Mouse (Mus musculus): Measurements from ENCODE around the gene Kif5c.

Kif5c gene

GRCm38 (mm10) chr2:49748628-49749342 lies 129.7 kb downstream of the Kif5c start:
- peak; percentile 30 for DNase-seq

DNA sequence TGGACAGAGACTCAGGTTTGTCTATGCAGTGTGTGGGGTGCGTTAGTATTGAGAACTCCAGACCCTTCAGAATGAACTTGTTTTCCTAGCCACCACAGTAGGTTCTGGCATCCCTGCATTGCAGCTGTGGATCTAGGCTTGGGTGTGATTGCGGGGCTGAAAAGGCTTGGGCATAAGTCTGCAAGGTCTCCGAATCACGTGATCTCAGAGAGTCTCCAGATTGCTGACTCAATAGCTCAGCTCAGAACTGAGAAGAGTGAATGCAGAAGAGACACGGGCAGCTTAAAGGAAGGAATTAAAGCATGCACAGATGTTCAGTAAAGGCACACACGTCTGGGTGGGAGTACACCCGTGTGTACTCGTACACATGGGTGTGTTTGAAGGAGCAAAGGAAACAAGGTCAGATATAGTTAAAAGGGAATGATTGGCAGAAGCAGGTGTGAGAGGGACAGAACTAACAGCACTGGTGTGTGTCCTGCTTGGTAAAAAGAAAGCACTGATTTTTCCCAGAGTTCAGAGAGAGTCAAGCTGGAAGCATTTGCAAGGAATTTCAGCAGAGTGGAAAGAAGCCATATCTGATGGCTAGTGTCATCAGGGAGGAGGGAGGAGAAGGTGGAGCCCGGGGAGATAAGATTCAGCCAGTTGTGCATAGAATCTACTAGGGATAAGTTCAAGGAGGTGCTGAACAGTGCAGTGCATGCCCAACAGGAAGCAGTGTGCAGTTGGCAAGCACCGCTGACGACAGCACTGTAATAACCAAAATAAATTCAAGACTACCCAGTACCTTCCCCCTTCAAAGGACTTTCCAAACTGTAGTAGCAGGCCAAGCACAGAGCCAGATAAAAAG lies 130.9 kb downstream of the Kif5c start:
- peak in 1 of 2 experiments; percentile 21 for DNase-seq

DNA sequence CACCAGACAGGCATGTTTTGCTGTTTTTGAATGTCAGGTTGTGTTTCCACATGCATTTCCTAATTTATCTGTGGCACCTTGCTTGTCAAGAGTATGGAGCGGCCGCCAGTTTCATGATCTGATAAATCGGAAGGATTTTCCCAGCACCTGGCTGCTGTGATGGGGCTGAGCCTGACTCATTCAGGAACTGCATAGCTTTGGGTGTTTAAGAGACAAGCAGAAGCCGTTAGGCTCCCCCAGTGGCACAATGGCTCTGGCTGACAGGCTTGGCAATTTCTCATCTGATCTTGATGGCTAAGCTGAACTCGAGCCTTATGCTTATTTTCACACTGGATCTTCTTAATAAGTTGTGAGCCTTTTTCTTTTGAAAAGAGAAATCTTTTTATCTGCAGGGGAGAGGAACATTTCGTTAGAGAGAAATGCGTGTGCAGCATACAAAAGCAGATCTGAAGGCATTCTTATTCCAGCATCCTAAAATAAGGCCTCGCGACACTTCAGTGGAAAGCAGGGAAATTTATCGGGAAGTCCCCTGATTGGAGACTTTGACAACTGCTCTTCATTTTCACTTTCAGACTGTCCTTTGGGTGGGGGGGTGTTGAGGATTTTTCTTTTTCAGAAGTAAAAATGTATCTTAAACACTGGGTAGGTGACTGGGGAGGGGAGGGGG lies 132.6 kb downstream of the Kif5c start:
- peak in 1 of 2 experiments; percentile 18 for DNase-seq

DNA sequence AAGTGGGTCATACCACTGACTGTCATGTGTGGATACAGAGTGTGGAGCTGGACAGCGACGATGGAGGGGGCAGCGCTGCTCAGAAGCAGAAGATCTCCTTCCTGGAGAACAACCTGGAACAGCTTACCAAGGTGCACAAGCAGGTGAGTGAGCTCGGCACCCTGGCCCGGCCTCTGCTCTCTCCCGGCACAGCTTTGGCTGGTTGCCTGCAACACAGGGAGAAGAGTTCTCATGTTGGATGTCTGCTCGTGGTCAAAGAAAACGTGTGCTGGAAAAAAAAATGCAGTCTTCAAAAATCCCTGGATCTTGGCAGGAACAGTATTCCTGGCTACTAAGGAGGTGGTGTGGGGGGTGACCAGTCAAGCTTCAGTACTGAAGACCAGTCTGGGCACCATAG lies 133.1 kb downstream of the Kif5c start:
- peak in 1 of 2 experiments; percentile 19 for DNase-seq

GRCm38 (mm10) chr2:49753062-49753461 lies 134.0 kb downstream of the Kif5c start:
- peak in 1 of 2 experiments; percentile 3 for DNase-seq

DNA sequence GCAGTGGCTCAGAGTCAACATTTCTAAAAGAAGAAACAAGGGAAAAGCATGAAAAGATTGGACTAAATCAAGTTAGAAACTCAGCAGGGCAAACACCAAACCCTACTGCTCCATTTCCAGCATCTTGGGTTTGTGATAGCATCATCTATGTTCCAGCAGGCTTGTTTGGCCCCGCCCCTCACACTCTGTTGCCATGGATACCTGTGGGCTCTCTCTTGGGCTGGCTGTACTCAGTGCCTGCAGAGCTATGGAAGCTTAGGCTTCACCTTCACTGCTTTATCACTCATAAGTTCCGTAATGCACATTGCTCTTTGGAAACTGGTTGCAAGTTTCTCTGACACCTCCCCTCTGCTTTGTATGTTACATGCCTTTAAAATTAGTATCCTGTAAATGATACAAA lies 136.0 kb downstream of the Kif5c start:
- DNase-seq, result peak; percentile 12 to 15

DNA sequence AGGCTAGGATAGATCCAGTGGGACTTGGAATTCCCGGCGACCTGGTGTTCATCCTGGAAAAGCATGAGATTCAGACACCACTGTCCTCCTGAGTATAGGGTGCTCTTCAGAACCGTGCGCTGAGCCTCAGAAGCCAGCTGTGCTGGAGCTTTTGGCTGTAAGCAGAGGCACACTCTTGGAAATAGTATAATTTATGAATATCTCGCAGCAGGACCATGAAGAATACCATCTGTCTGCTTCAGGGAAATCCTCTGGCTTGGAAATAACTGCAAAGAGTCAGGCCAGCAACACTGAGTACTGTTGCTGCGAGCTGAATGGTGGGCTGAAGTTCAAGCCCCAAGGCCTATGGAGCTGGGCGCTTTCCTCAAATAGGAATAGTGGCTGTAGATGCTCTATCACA lies 138.5 kb downstream of the Kif5c start:
- no peak for DNase-seq

DNA sequence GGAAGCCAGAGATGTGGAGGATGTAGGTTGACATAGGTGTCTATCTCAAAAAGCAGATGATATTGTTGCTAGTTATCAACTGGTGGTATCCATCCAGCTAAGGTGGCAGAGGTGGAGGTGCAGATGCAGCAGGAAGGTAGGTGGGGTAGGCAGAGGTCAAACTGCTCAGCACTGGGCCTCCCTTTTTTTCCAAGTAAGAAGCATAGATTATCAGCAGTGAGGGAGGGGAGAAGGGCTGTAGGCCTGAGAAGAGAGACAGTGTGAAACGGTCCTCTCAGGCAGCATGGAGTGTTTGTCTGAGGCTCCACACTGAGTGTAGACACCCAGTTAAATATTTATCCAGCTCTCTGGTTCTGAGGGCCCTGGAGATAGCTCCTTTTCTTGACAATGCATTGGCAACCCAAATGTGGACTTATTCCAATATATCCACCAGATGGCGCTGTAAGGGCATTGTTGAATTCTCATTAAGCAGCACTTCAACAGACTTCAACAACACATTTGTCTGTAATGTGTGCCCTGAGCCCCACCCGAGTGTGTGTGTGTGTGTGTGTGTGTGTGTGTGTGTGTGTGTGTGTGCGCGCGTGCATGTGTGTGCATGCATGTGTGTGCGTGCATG lies 145.3 kb downstream of the Kif5c start:
- DNase-seq, result peak in 1 of 2 experiments; percentile 61

DNA sequence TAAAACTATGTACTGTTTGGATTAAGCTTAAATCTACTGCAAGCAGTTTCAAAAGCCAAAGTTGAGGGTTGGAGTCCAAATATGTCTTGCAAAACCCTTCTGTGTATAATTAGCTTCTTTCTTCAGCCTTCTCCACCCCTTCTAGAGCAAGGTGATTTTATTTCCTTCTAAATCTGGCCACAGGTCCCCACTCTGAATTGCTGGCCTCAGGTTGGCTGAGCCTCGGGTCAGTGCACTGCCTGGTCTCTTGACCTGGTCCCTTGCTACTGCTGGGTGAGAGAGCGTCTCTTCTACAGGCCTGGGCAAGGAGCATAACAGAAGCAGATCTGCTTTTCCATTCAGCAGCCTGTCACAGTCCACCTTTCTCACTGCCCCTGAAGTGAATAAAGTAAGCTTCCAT lies 149.8 kb downstream of the Kif5c start:
- peak; percentile 43 to 85 for DNase-seq

- peak in 1 of 2 experiments; percentile 17 for DNase-seq
Measured at GRCm38 (mm10) chr2:49770440-49770839, 151.3 kb downstream of the Kif5c start.

- DNase-seq, result no peak
Measured at GRCm38 (mm10) chr2:49771172-49771571, 152.1 kb downstream of the Kif5c start.

DNA sequence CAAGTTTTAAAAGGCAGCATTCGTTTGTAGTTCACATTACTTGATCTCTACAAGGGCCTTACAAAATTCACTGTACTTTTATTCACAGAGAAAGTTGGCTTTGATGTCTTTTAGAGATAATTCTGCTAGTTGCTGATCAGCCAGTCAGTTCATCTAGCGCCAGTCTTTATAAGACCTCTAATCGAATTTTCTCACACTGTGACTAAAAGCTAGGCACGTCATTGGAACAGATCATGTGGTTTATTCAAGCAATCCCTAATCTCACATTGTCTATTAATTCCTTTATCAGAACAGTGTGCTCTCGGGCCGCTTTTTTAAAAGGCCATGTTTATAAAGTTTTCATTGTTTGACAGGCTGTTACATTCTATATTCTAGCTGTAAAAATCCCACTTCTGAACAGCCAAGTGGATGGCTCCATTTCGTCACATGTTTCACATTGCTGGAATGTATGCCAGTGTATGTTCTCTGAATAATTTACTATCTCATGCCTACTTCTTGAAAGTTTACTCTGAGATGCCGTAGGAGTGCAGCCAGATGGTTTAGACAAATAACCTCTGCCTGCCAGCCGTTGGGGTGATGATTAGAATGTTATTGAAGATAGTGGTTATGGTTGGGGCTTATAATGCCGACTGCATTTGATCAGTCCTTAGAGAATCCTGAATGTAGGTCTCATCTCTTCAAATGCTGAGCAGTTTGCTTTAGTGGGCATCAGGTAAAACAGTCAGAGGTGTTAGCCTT lies 154.3 kb downstream of the Kif5c start:
- no peak for DNase-seq

GRCm38 (mm10) chr2:49774180-49774579 lies 155.1 kb downstream of the Kif5c start:
- no peak for DNase-seq

- DNase-seq, result no peak
Measured at GRCm38 (mm10) chr2:49775187-49775586, 156.1 kb downstream of the Kif5c start.

DNA sequence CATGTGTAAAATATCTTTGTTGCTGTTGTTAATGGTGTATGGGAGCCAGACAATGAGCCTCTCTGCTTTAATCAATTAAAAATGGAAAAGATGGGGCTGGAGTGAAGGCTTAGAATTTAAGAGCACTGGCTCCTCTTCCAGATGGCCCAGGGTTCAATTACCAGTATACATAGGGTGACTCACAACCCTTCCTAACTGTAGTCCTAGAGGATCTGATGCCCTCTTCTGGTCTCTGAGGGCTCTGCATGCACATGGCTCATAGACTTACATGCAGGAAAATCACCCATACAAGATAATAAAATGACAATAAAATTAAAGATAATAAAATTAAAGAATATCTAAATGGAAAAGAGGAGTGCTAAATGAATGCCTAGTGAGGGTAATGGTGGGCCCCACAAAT lies 156.6 kb downstream of the Kif5c start:
- peak in 1 of 2 experiments; percentile 19 for DNase-seq

GRCm38 (mm10) chr2:49776407-49776806 lies 157.3 kb downstream of the Kif5c start:
- DNase-seq, result no peak

DNA sequence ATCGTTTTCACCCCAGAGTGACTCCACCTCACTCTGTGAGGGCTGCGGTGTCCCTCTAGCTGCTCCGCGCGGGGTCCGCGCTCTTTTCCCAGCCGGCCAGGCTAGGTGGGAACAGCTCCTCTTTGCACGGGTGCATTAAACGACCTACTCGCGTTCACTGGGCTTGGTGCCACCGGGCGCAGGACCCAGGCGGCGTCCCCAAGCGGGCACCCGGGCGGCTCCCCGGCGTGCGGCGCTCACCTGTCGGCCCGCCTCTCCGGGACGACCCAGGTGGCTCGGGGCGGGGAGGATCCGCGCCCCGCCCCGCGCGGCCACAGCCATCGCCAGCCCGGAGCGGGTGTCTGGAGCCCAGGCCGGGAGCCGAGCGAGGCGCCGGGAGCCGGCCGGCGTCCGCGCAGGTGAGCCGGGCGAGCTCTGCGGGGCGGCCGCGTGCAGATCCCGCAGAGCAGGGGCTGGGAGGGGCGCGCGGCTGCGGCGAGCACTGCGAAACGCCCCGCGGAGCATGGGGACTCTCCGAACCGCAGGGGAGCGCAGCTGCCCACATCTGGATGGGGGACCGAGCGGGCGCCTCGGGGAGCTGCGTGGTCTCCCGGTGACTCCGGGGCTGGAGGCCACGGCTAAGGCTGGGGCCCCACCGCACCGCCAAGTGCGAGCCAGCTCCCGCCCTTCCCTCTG lies 168.4 kb downstream of the Kif5c start, which contains the start of gene Lypd6b:
TSS of gene Lypd6b (plus strand) at position 313 of the 675 bp plus-strand sequence.
- peak; percentile 45 to 72 for DNase-seq

DNA sequence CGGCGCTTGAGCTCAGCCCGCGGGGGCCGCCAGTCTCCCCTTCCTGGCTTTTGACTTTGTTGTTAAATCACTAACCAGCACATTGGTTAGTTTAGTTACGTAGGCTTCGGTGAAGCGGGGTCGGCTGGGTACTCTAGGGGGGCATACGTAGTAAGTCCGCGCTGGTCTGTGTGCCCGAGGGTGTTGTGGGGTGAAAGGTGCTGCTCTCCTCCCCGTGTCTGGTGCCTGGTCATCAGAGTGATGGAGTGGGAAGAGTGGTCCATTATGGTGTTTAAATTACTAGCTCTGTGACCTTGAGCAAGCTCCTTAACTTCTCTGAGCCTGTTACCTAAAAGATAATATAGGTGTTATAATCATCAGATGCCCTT lies 168.9 kb downstream of the Kif5c start:
- DNase-seq, result no peak

GRCm38 (mm10) chr2:49788643-49789042 lies 169.5 kb downstream of the Kif5c start:
- no peak for DNase-seq

DNA sequence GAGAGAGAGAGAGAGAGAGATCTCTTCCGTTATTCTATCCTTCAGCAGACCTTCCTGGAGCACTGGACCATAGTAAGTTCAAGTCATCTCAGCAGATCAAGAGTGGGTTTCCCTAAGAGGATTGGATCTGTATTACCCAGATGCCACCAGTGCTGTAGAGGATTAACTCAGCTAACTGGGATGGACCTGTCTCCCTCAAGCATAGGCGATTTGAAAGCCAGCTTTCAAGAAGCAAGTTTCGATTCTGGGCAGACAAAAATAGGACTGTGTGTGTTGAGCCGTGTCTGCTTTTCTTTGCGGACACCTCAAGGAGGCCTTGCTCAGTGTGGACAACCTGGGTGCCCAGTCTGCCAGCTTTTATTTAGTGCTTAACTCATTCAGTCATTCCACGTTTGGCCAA lies 170.0 kb downstream of the Kif5c start:
- DNase-seq, result no peak

DNA sequence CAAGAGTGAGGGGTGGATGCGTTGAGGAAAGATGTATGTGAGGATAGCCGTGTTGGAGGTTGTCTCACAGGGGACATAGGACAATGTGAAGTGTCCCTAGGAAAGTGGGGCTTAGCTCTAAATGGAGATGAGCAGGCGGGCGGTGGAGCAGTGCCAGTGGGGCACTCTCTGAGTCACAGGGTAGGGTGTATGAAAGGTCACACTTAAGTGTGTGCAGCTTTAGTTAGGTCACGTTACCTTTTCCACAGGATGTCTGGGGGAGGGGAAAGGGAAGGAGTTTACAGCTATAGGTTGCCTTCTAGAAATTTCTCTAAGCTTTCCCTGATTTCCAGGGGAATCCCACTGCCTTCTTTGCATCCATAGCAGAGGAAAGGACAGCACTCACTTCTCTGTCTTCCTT lies 170.4 kb downstream of the Kif5c start:
- no peak for DNase-seq

All from kidney, postnatal 25 days (tissue).